Mouse (Mus musculus) heart, embryonic 12.5 days (tissue): ENCODE results near the gene Usp21. TPM values are rescaled to one million over a fixed set of nuclear protein-coding genes. Genes with fewer than 3 reads are reported as not detected.
A peak's percentile ranks its signal among the peaks of the same experiment; 100 is the strongest.

ENCODE experiments used
- ATAC-seq: fragments of 200-750 bp; cut with Nextera tagmentation; 2 replicates; pipeline ENCODE4 v1.8.0; 2017; ENCODE audit warnings: moderate TSS enrichment, moderate library complexity; ENCODE audit not compliant: insufficient number of reproducible peaks, low FRiP score
- H3K27ac ChIP-seq: fragments of 300-500 bp; sonication (generic); 2 replicates; pipeline ENCODE4 v1.5.1; 2016; ENCODE audit warnings: mild to moderate bottlenecking, moderate library complexity; ENCODE audit not compliant: poor library complexity, severe bottlenecking
- H3K27me3 ChIP-seq: fragments of 300-500 bp; sonication (generic); replicated peaks from 2 replicates; pipeline ENCODE4 v1.6.1; 2016; ENCODE audit warnings: mild to moderate bottlenecking, moderate library complexity
- H3K36me3 ChIP-seq: fragments of 300-500 bp; sonication (generic); 2 replicates; pipeline ENCODE4 v1.6.1; 2016; ENCODE audit warnings: mild to moderate bottlenecking, moderate library complexity
- H3K4me1 ChIP-seq: fragments of 300-500 bp; sonication (generic); replicated peaks from 2 replicates; pipeline ENCODE4 v1.6.1; 2016; ENCODE audit warnings: mild to moderate bottlenecking
- H3K4me2 ChIP-seq: fragments of 300-500 bp; sonication (generic); 2 replicates; pipeline ENCODE4 v1.6.1; 2016; ENCODE audit warnings: mild to moderate bottlenecking, moderate library complexity
- H3K4me3 ChIP-seq: fragments of 300-500 bp; sonication (generic); 2 replicates; pipeline ENCODE4 v1.5.1; 2016; ENCODE audit warnings: mild to moderate bottlenecking
- H3K9ac ChIP-seq: fragments of 300-500 bp; sonication (generic); 2 replicates; pipeline ENCODE4 v1.6.1; 2016; ENCODE audit warnings: mild to moderate bottlenecking, moderate library complexity
- H3K9me3 ChIP-seq: fragments of 300-500 bp; sonication (generic); replicated peaks from 2 replicates; pipeline ENCODE4 v1.6.1; 2016; ENCODE audit warnings: mild to moderate bottlenecking, moderate library complexity
- WGBS: fragments of 180-500 bp; shearing (Covaris S2); methylation state at CpG from one replicate; pipeline ENCODE4 v1.1.7; 2016; 5-methylcytosine and 5-hydroxymethylcytosine counted together
- polyA plus RNA-seq: library from polyadenylated mRNA; unstranded; fragments of >200 nt; fragmentation: Nextera tagmentation; extraction: Ambion mirVana; gene quantifications from 2 replicates; pipeline ENCODE4 v1.2.1, GENCODE M21; 2016

The Usp21 gene
- polyA plus RNA-seq, 1 experiment from 2014 or later = 55.7 TPM

GRCm38 (mm10) chr1:171239992-171240744, 47.6 kb downstream of the Usp21 start:
- Histone ChIP-seq H3K27ac (no peak overlapping the region), H3K9ac (peak overlapping the region; percentile 32; the same call in 1 of the 2 replicates), H3K4me2 (no peak overlapping the region), H3K36me3 (peaks cover 91% of the 10 kb centered on the region), H3K4me1 (peaks cover 3% of the 10 kb centered on the region; the same call in 1 of the 2 replicates), H3K27me3 (no peaks in the 10 kb centered on the region), H3K9me3 (no peaks in the 10 kb centered on the region), H3K4me3 (no peak overlapping the region)
- 75% methylated on average over 15 of the region's 15 CpGs for WGBS
- no peak for ATAC-seq

DNA sequence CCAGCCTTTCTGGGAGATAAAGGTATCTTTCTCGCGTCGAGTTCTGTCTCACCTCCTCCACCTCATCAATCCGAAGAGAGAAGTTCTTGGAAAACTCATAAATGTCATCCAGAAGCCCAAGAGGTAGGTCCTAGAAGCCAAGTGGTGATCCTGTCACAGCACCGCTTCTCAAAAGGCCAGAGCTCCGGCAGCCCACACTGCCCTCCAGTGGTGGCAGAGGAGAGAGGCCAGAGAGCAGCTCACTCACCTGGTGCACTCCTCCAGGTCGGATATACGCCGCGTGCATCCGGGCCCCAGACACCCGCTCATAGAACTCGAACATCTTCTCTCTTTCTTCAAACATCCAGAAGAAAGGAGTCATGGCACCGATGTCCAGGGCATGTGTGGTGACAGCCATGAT, 49.3 kb downstream of the Usp21 start:
- H3K9me3 ChIP-seq = no peaks in the 10 kb centered on the region
- no peak for ATAC-seq
- H3K4me1 ChIP-seq = peaks cover 12% of the 10 kb centered on the region
- H3K4me3 ChIP-seq = no peak overlapping the region
- no peak overlapping the region for H3K4me2 ChIP-seq
- peaks cover 95% of the 10 kb centered on the region for H3K36me3 ChIP-seq
- WGBS = 73% methylated on average over 14 of the region's 14 CpGs
- H3K9ac ChIP-seq = no peak overlapping the region
- no peaks in the 10 kb centered on the region for H3K27me3 ChIP-seq
- no peak overlapping the region for H3K27ac ChIP-seq

GRCm38 (mm10) chr1:171237438-171237837, 50.4 kb downstream of the Usp21 start:
- 69% methylated on average over 6 of the region's 6 CpGs for WGBS
- peaks cover 85% of the 10 kb centered on the region for H3K36me3 ChIP-seq

GRCm38 (mm10) chr1:171235791-171236190, 52.0 kb downstream of the Usp21 start:
- Histone ChIP-seq H3K27me3 (no peaks in the 10 kb centered on the region), H3K27ac (no peak overlapping the region), H3K4me1 (peaks cover 17% of the 10 kb centered on the region), H3K36me3 (peaks cover 68% of the 10 kb centered on the region), H3K9me3 (no peaks in the 10 kb centered on the region), H3K4me2 (no peak overlapping the region), H3K4me3 (no peak overlapping the region), H3K9ac (no peak overlapping the region)
- ATAC-seq = no peak
- 61% methylated on average over 4 of the region's 4 CpGs for WGBS

More at GRCm38 (mm10) chr1:171237438-171237837, 50.4 kb downstream of the Usp21 start:
- peaks cover 17% of the 10 kb centered on the region for H3K4me1 ChIP-seq
- no peak overlapping the region for H3K27ac ChIP-seq
- H3K27me3 ChIP-seq = no peaks in the 10 kb centered on the region
- no peak overlapping the region for H3K4me2 ChIP-seq
- no peak for ATAC-seq
- no peaks in the 10 kb centered on the region for H3K9me3 ChIP-seq
- H3K9ac ChIP-seq = no peak overlapping the region
- H3K4me3 ChIP-seq = no peak overlapping the region

- Histone ChIP-seq H3K9me3 (no peaks in the 10 kb centered on the region), H3K4me1 (peaks cover 17% of the 10 kb centered on the region), H3K36me3 (peaks cover 58% of the 10 kb centered on the region), H3K9ac (no peak overlapping the region), H3K4me2 (no peak overlapping the region), H3K4me3 (no peak overlapping the region), H3K27ac (no peak overlapping the region), H3K27me3 (no peaks in the 10 kb centered on the region)
- WGBS = 89% methylated on average over 4 of the region's 4 CpGs
- no peak for ATAC-seq
These were observed 53.3 kb downstream of the Usp21 start for GRCm38 (mm10) chr1:171234538-171234937.

GRCm38 (mm10) chr1:171234126-171234525, 53.7 kb downstream of the Usp21 start, which contains the start of gene Fcer1g:
TSS of gene Fcer1g (minus strand) at chr1:171234365.
- 89% methylated on average over 14 of the region's 14 CpGs for WGBS
- peaks cover 17% of the 10 kb centered on the region for H3K4me1 ChIP-seq
- no peak within 1 kb of the TSS for H3K4me3 ChIP-seq
- ATAC-seq = no peak
- no peak within 1 kb of the TSS for H3K4me2 ChIP-seq
- no peak within 1 kb of the TSS for H3K9ac ChIP-seq
- no peak within 1 kb of the TSS for H3K27ac ChIP-seq
- no peaks in the 10 kb centered on the region for H3K27me3 ChIP-seq
- H3K36me3 ChIP-seq = peaks cover 55% of the 10 kb centered on the region
- no peaks in the 10 kb centered on the region for H3K9me3 ChIP-seq

DNA sequence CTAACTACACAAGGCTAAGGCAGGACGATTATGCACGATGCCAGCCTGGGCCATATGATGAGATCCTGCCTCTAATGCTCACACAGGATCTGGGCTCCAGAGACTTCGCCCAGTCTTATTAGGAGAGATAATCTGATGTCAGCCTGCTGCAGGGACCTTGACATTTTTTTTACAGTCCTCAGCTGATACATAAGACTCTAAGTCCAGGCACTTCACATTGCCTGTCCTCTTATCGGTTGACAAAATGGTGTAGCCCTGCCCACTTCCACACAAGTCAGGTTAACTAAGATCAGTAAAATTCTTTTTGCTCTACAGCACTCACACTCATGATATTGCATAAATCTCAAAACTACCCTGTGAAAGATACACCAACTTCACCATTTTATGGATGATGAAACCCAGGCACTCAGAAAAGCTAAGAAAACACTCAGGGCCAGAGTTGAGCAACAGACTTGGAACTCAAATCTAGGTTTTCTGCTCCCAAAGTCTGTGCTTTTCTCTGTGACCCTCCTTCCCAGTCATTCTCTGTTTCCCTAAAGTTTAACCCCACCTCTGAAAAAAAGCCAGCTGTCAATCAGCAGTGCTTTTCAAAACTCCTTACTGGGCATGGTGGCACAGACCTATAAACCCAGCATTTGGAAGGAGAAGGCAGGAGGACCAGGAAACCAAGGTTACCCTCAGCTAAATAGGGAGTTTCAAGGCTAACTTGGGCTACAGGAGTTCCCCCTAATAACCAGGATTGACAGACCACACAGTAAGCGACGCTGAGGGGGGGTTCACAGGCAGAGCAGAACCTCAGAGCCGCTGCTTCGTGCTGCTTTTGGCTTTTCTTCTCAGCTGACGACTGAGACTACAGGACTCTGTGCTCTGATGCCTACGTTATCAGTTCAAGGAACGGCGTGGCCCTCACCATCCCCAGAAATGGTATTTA, 54.7 kb downstream of the Usp21 start:
- Histone ChIP-seq H3K9ac (no peak overlapping the region), H3K27me3 (no peaks in the 10 kb centered on the region), H3K9me3 (no peaks in the 10 kb centered on the region), H3K36me3 (peaks cover 45% of the 10 kb centered on the region), H3K4me1 (peaks cover 21% of the 10 kb centered on the region), H3K4me3 (no peak overlapping the region), H3K27ac (no peak overlapping the region), H3K4me2 (no peak overlapping the region)
- no peak for ATAC-seq
- 54% methylated on average over 12 of the region's 12 CpGs for WGBS

DNA sequence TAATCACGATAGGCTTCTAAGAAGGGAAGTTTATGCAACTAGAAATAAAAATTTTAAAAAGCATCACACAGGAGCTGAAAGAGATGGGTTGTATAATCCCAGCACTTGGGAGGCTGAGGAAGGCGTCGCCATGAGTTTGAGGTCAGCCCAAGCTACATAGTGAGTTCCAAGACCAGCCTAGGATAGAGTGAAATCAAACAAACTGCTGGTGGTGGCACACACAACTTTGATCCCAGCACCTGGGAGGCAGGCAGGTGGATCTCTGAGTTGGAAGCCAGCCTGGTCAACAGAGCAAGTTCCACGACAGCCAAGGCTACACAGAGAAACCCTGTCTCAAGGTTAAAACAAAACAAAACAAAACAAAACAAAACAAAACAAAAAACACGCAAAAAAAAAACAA, 55.4 kb downstream of the Usp21 start:
- H3K27me3 ChIP-seq = no peaks in the 10 kb centered on the region
- no peak overlapping the region for H3K4me2 ChIP-seq
- H3K27ac ChIP-seq = no peak overlapping the region
- H3K9ac ChIP-seq = no peak overlapping the region
- H3K36me3 ChIP-seq = peaks cover 38% of the 10 kb centered on the region
- H3K4me3 ChIP-seq = no peak overlapping the region
- H3K4me1 ChIP-seq = peaks cover 21% of the 10 kb centered on the region
- WGBS = 78% methylated on average over 5 of the region's 5 CpGs
- H3K9me3 ChIP-seq = no peaks in the 10 kb centered on the region
- ATAC-seq = no peak

Other genes starting within 250 kb of the Usp21 start
- 3.8 and 4.5 TPM in 2 replicates for gene Fcgr3, start 223.1 kb downstream of the Usp21 start, polyA plus RNA-seq
- 2.9 and 3.5 TPM in 2 replicates for gene Cfap126, start 174.1 kb downstream of the Usp21 start, polyA plus RNA-seq
- gene Sdhc, start 137.4 kb downstream of the Usp21 start, polyA plus RNA-seq = 420 and 425 TPM in 2 replicates
- 0.11 and 0.15 TPM in 2 replicates for gene Mpz, start 137.3 kb downstream of the Usp21 start, polyA plus RNA-seq
- 32.7 and 33.4 TPM in 2 replicates for gene Pcp4l1, start 91.7 kb downstream of the Usp21 start, polyA plus RNA-seq
- 0.19 and 0.22 TPM in 2 replicates for gene Nr1i3, start 74.0 kb downstream of the Usp21 start, polyA plus RNA-seq
- gene Tomm40l, start 65.5 kb downstream of the Usp21 start, polyA plus RNA-seq = 41.8 and 43.3 TPM in 2 replicates
- 10.7 and 46.5 TPM in 2 replicates for gene Apoa2, start 62.9 kb downstream of the Usp21 start, polyA plus RNA-seq
- gene Fcer1g, start 53.6 kb downstream of the Usp21 start, polyA plus RNA-seq = 15.3 and 16.4 TPM in 2 replicates
- 2.2 and 3.1 TPM in 2 replicates for gene Adamts4, start 37.6 kb downstream of the Usp21 start, polyA plus RNA-seq
- 443 and 471 TPM in 2 replicates for gene Ndufs2, start 36.6 kb downstream of the Usp21 start, polyA plus RNA-seq
- 49.5 and 56.1 TPM in 2 replicates for gene B4galt3, start 17.7 kb downstream of the Usp21 start, polyA plus RNA-seq
- 51.7 and 55.4 TPM in 2 replicates for gene Ppox, start 6.8 kb downstream of the Usp21 start, polyA plus RNA-seq
- gene Ufc1, start 7.0 kb upstream of the Usp21 start, polyA plus RNA-seq = 84.1 and 86.2 TPM in 2 replicates
- 38.6 and 43.3 TPM in 2 replicates for gene Dedd, start 41.2 kb upstream of the Usp21 start, polyA plus RNA-seq
- gene Nit1, start 57.7 kb upstream of the Usp21 start, polyA plus RNA-seq = 31.9 and 33.9 TPM in 2 replicates
- 96.8 and 111 TPM in 2 replicates for gene Pfdn2, start 57.7 kb upstream of the Usp21 start, polyA plus RNA-seq
- 0.46 and 0.74 TPM in 2 replicates for gene Klhdc9, start 72.8 kb upstream of the Usp21 start, polyA plus RNA-seq
- gene Nectin4, start 82.1 kb upstream of the Usp21 start, polyA plus RNA-seq = 0.17 and 0.52 TPM in 2 replicates
- gene Arhgap30, start 101.0 kb upstream of the Usp21 start, polyA plus RNA-seq = 0.30 and 0.68 TPM in 2 replicates
- gene Usf1, start 123.3 kb upstream of the Usp21 start, polyA plus RNA-seq = 62.7 and 65.1 TPM in 2 replicates
- gene Tstd1, start 130.9 kb upstream of the Usp21 start, polyA plus RNA-seq = 1.9 and 3.6 TPM in 2 replicates
- gene F11r, start 149.5 kb upstream of the Usp21 start, polyA plus RNA-seq = 70.7 and 71.0 TPM in 2 replicates
- 12.4 and 13.3 TPM in 2 replicates for gene Alyref2, start 215.5 kb upstream of the Usp21 start, polyA plus RNA-seq
- not detected in 2 replicates for gene Itln1, start 247.3 kb upstream of the Usp21 start, polyA plus RNA-seq